Mouse (Mus musculus): ENCODE data around the gene Zbtb42. TPM values are rescaled to one million over a fixed set of nuclear protein-coding genes. Genes with fewer than 3 reads are reported as not detected.

Zbtb42 gene
- polyA plus RNA-seq, 1 experiment from 2014 or later, result 6.7 TPM

- Histone ChIP-seq H3K4me1 (ENCODE audit: control insufficient read depth, insufficient read depth, low read length) (no peaks in the 10 kb centered on the region), H3K27ac (ENCODE audit: low read depth, low read length) (no peak overlapping the region), H3K36me3 (ENCODE audit: control insufficient read depth, insufficient read depth, low read length) (no peaks in the 10 kb centered on the region), H3K9ac (ENCODE audit: low read length) (no peak overlapping the region), H3K27me3 (ENCODE audit: control insufficient read depth, insufficient read depth, low read length) (no peaks in the 10 kb centered on the region), H3K9me3 (ENCODE audit: control insufficient read depth, low read length) (no peaks in the 10 kb centered on the region), H3K4me3 (ENCODE audit: low read depth, low read length) (no peak overlapping the region), H3K4me2 (ENCODE audit: low read depth) (no peak overlapping the region)
- ATAC-seq (ENCODE audit: insufficient read depth, low FRiP score, low TSS enrichment) (no peak), DNase-seq (ENCODE audit: low spot score) (no peak)
- 88% methylated on average over 10 of the region's 10 CpGs for WGBS
Observed at GRCm38 (mm10) chr12:112639526-112639925, 39.1 kb upstream of the Zbtb42 start.

GRCm38 (mm10) chr12:112643126-112643525 is 35.5 kb upstream of the Zbtb42 start:
- no peak for DNase-seq (ENCODE audit: low spot score)

GRCm38 (mm10) chr12:112644180-112644854 is 34.3 kb upstream of the Zbtb42 start, which contains the start of gene Siva1:
Gene Siva1, plus strand, starts transcription at chr12:112644679.
- peaks cover 12% of the 10 kb centered on the region for H3K4me1 ChIP-seq (ENCODE audit: control insufficient read depth, insufficient read depth, low read length)
- H3K9me3 ChIP-seq (ENCODE audit: control insufficient read depth, low read length), result no peaks in the 10 kb centered on the region
- DNase-seq (ENCODE audit: low spot score) (peak; percentile 100), ATAC-seq (ENCODE audit: insufficient read depth, low FRiP score, low TSS enrichment) (peak; percentile 98)
- peak within 1 kb of the TSS; percentile 95 for H3K4me2 ChIP-seq (ENCODE audit: low read depth)
- peak within 1 kb of the TSS; percentile 81 for H3K9ac ChIP-seq (ENCODE audit: low read length)
- peak within 1 kb of the TSS; percentile 76 for H3K4me3 ChIP-seq (ENCODE audit: low read depth, low read length)
- peak within 1 kb of the TSS; percentile 78 for H3K27ac ChIP-seq (ENCODE audit: low read depth, low read length)
- no peaks in the 10 kb centered on the region for H3K27me3 ChIP-seq (ENCODE audit: control insufficient read depth, insufficient read depth, low read length)
- 2% methylated on average over 44 of the region's 46 CpGs for WGBS
- H3K36me3 ChIP-seq (ENCODE audit: control insufficient read depth, insufficient read depth, low read length), result no peaks in the 10 kb centered on the region

More at GRCm38 (mm10) chr12:112643126-112643525, 35.5 kb upstream of the Zbtb42 start:
- Histone ChIP-seq H3K27ac (ENCODE audit: low read depth, low read length) (no peak overlapping the region), H3K4me3 (ENCODE audit: low read depth, low read length) (no peak overlapping the region), H3K4me2 (ENCODE audit: low read depth) (no peak overlapping the region), H3K4me1 (ENCODE audit: control insufficient read depth, insufficient read depth, low read length) (peaks cover 12% of the 10 kb centered on the region), H3K27me3 (ENCODE audit: control insufficient read depth, insufficient read depth, low read length) (no peaks in the 10 kb centered on the region), H3K9me3 (ENCODE audit: control insufficient read depth, low read length) (no peaks in the 10 kb centered on the region), H3K9ac (ENCODE audit: low read length) (no peak overlapping the region), H3K36me3 (ENCODE audit: control insufficient read depth, insufficient read depth, low read length) (no peaks in the 10 kb centered on the region)
- 90% methylated on average over 6 of the region's 6 CpGs for WGBS
- no peak for ATAC-seq (ENCODE audit: insufficient read depth, low FRiP score, low TSS enrichment)

GRCm38 (mm10) chr12:112644855-112645506 is 33.6 kb upstream of the Zbtb42 start:
- WGBS, result under 1% methylated on average over 74 of the region's 75 CpGs
- peak overlapping the region; percentile 78 for H3K27ac ChIP-seq (ENCODE audit: low read depth, low read length)
- peak overlapping the region; percentile 76 for H3K4me3 ChIP-seq (ENCODE audit: low read depth, low read length)
- no peaks in the 10 kb centered on the region for H3K27me3 ChIP-seq (ENCODE audit: control insufficient read depth, insufficient read depth, low read length)
- H3K4me1 ChIP-seq (ENCODE audit: control insufficient read depth, insufficient read depth, low read length), result peaks cover 12% of the 10 kb centered on the region
- H3K9ac ChIP-seq (ENCODE audit: low read length), result peak overlapping the region; percentile 81
- DNase-seq (ENCODE audit: low spot score) (no peak), ATAC-seq (ENCODE audit: insufficient read depth, low FRiP score, low TSS enrichment) (peak; percentile 39; the same call in 1 of the 2 replicates)
- H3K4me2 ChIP-seq (ENCODE audit: low read depth), result peak overlapping the region; percentile 95
- no peaks in the 10 kb centered on the region for H3K9me3 ChIP-seq (ENCODE audit: control insufficient read depth, low read length)
- 0 out of 2 replicates have a peak, but pooled peaks cover 2% of the 10 kb centered on the region for H3K36me3 ChIP-seq (ENCODE audit: control insufficient read depth, insufficient read depth, low read length)

GRCm38 (mm10) chr12:112646139-112646538 is 32.5 kb upstream of the Zbtb42 start:
- peak overlapping the region; percentile 10; the same call in 1 of the 2 replicates for H3K9ac ChIP-seq (ENCODE audit: low read length)
- H3K36me3 ChIP-seq (ENCODE audit: control insufficient read depth, insufficient read depth, low read length), result 0 out of 2 replicates have a peak, but pooled peaks cover 2% of the 10 kb centered on the region
- no peak for ATAC-seq (ENCODE audit: insufficient read depth, low FRiP score, low TSS enrichment)
- 62% methylated on average over 6 of the region's 6 CpGs for WGBS
- H3K4me1 ChIP-seq (ENCODE audit: control insufficient read depth, insufficient read depth, low read length), result peaks cover 12% of the 10 kb centered on the region
- H3K27me3 ChIP-seq (ENCODE audit: control insufficient read depth, insufficient read depth, low read length), result no peaks in the 10 kb centered on the region
- H3K9me3 ChIP-seq (ENCODE audit: control insufficient read depth, low read length), result no peaks in the 10 kb centered on the region
- H3K4me3 ChIP-seq (ENCODE audit: low read depth, low read length), result peak overlapping the region; percentile 76
- no peak for DNase-seq (ENCODE audit: low spot score)
- peak overlapping the region; percentile 95 for H3K4me2 ChIP-seq (ENCODE audit: low read depth)
- no peak overlapping the region for H3K27ac ChIP-seq (ENCODE audit: low read depth, low read length)

GRCm38 (mm10) chr12:112648081-112648480 is 30.5 kb upstream of the Zbtb42 start:
- H3K9me3 ChIP-seq (ENCODE audit: control insufficient read depth, low read length), result no peaks in the 10 kb centered on the region
- ATAC-seq (ENCODE audit: insufficient read depth, low FRiP score, low TSS enrichment) (no peak), DNase-seq (ENCODE audit: low spot score) (no peak)
- H3K27me3 ChIP-seq (ENCODE audit: control insufficient read depth, insufficient read depth, low read length), result no peaks in the 10 kb centered on the region
- H3K27ac ChIP-seq (ENCODE audit: low read depth, low read length), result no peak overlapping the region
- H3K36me3 ChIP-seq (ENCODE audit: control insufficient read depth, insufficient read depth, low read length), result 0 out of 2 replicates have a peak, but pooled peaks cover 2% of the 10 kb centered on the region
- peaks cover 12% of the 10 kb centered on the region for H3K4me1 ChIP-seq (ENCODE audit: control insufficient read depth, insufficient read depth, low read length)
- H3K9ac ChIP-seq (ENCODE audit: low read length), result no peak overlapping the region
- no peak overlapping the region for H3K4me2 ChIP-seq (ENCODE audit: low read depth)
- no peak overlapping the region for H3K4me3 ChIP-seq (ENCODE audit: low read depth, low read length)
- 96% methylated on average over 5 of the region's 5 CpGs for WGBS

- 90% methylated on average over 5 of the region's 5 CpGs for WGBS
- no peak overlapping the region for H3K4me3 ChIP-seq (ENCODE audit: low read depth, low read length)
- no peak overlapping the region for H3K9ac ChIP-seq (ENCODE audit: low read length)
- DNase-seq (ENCODE audit: low spot score) (no peak), ATAC-seq (ENCODE audit: insufficient read depth, low FRiP score, low TSS enrichment) (no peak)
- H3K9me3 ChIP-seq (ENCODE audit: control insufficient read depth, low read length), result no peaks in the 10 kb centered on the region
- peaks cover 26% of the 10 kb centered on the region for H3K36me3 ChIP-seq (ENCODE audit: control insufficient read depth, insufficient read depth, low read length)
- no peaks in the 10 kb centered on the region for H3K27me3 ChIP-seq (ENCODE audit: control insufficient read depth, insufficient read depth, low read length)
- H3K4me2 ChIP-seq (ENCODE audit: low read depth), result no peak overlapping the region
- H3K4me1 ChIP-seq (ENCODE audit: control insufficient read depth, insufficient read depth, low read length), result peaks cover 6% of the 10 kb centered on the region; the same call in 1 of the 2 replicates
- H3K27ac ChIP-seq (ENCODE audit: low read depth, low read length), result no peak overlapping the region
Observed at GRCm38 (mm10) chr12:112651778-112652439, 26.7 kb upstream of the Zbtb42 start.

- Histone ChIP-seq H3K4me3 (ENCODE audit: low read depth, low read length) (no peak overlapping the region), H3K4me2 (ENCODE audit: low read depth) (no peak overlapping the region), H3K9ac (ENCODE audit: low read length) (no peak overlapping the region), H3K27me3 (ENCODE audit: control insufficient read depth, insufficient read depth, low read length) (no peaks in the 10 kb centered on the region), H3K9me3 (ENCODE audit: control insufficient read depth, low read length) (no peaks in the 10 kb centered on the region), H3K27ac (ENCODE audit: low read depth, low read length) (peak overlapping the region; percentile 27; the same call in 1 of the 2 replicates), H3K36me3 (ENCODE audit: control insufficient read depth, insufficient read depth, low read length) (peaks cover 34% of the 10 kb centered on the region), H3K4me1 (ENCODE audit: control insufficient read depth, insufficient read depth, low read length) (peaks cover 6% of the 10 kb centered on the region; the same call in 1 of the 2 replicates)
- WGBS, result 58% methylated on average over 7 of the region's 7 CpGs
- ATAC-seq (ENCODE audit: insufficient read depth, low FRiP score, low TSS enrichment) (peak; percentile 48; the same call in 1 of the 2 replicates), DNase-seq (ENCODE audit: low spot score) (peak; percentile 86)
Observed at GRCm38 (mm10) chr12:112653157-112653824, 25.3 kb upstream of the Zbtb42 start.

All from neural tube, embryonic 11.5 days (tissue).